Mouse (Mus musculus) heart, adult 2 months (tissue): Measurements from ENCODE around the gene Il7r.

Source experiments
- EP300 ChIP-seq: fragments of 200-500 bp; IDR thresholded peaks from 2 replicates; pipeline ENCODE4 v1.6.1; 2011; ENCODE audit warnings: low read depth, low read length, control low read depth; ENCODE audit not compliant: insufficient read depth
- POLR2A ChIP-seq: fragments of 200-500 bp; IDR thresholded peaks from 2 replicates; pipeline ENCODE4 v1.6.1; 2011; ENCODE audit warnings: mild to moderate bottlenecking, low read depth, low read length, control low read depth; ENCODE audit not compliant: insufficient read depth

DNA sequence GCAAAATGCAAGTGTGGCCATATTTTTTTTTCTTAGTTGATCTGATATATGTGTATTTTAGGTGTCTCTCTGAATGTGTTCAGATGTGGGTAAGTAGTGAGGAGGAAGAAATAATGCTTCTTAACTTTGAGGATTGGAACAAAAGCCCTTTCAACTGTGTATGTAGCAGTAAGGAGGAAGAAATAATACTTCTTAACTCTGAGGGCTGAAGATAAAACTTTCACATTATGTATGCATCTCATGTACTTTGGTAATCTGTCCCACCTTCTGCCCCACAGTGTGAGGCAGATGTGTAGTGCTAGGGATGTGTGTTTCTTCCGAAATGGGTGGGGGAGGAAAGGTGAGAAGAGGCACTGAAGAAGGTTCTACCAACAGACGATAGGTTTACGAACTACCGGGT lies 37.3 kb upstream of the Il7r start:
- TF ChIP-seq POLR2A = no peak
- TF ChIP-seq EP300 = no peak
